Mouse (Mus musculus): ENCODE data around the gene Foxd2.

- TF ChIP-seq CTCF (conservative IDR thresholded peaks at IDR 0.05; ENCODE audit: low read length), result no peak
- no peak for TF ChIP-seq POU5F1 (IDR thresholded peaks at IDR 0.05; ENCODE audit: borderline replicate concordance, low read length)
These were observed 25.5 kb upstream of the Foxd2 start for GRCm38 (mm10) chr4:114934188-114934587.
